Mouse (Mus musculus) E14TG2a.4 (cell line): ENCODE results near the gene Anks1b.

Source experiments
- CTCF ChIP-seq: conservative IDR thresholded peaks from 2 replicates; pipeline ENCODE4 v1.5.1; 2014; ENCODE audit warnings: low read length
- NANOG ChIP-seq: IDR thresholded peaks from 2 replicates; pipeline ENCODE4 v1.6.1; 2014; ENCODE audit warnings: borderline replicate concordance, low read length, mixed read lengths
- POU5F1 ChIP-seq: IDR thresholded peaks from 2 replicates; pipeline ENCODE4 v1.6.1; 2014; ENCODE audit warnings: low read length, borderline replicate concordance

DNA sequence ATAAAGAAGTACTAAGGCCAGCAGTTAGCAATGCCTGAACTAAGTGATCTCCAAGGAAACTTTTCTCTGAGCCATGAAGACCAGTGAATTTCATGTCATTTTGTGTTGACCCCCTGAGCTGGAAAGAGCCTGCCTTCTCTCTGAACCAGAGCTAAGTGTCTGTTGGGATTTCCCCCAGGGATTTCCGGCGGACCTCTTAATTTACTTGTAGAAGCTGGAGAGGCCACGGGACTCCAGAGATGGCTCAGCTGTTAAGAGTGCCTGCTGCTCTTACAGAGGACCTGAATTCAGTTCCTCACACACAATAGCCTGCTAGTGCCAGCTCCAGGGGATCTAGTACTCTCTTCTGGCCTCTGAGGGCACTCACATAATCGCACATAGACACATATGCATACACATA is 938.1 kb downstream of the Anks1b start:
- TF ChIP-seq CTCF, result no peak
- no peak for TF ChIP-seq NANOG
- no peak for TF ChIP-seq POU5F1
